Mouse (Mus musculus) liver, embryonic 13.5 days (tissue): ENCODE measurements around the gene Susd3. TPM values are rescaled to one million over a fixed set of nuclear protein-coding genes. Genes with fewer than 3 reads are reported as not detected.

Experiments
- ATAC-seq: fragments of 200-750 bp; cut with Nextera tagmentation; 2 replicates; pipeline ENCODE4 v1.8.0; 2017; ENCODE audit warnings: low read depth, mild to moderate bottlenecking, moderate number of reproducible peaks, moderate library complexity
- DNase-seq: peaks from one replicate; pipeline ENCODE4 v3.0.0; 2022
- H3K27ac ChIP-seq: fragments of 300-500 bp; sonication (generic); 2 replicates; pipeline ENCODE4 v1.5.1; 2015; ENCODE audit warnings: moderate library complexity, mild to moderate bottlenecking, inconsistent platforms
- H3K27me3 ChIP-seq: fragments of 300-500 bp; sonication (generic); 2 replicates; pipeline ENCODE4 v1.6.1; 2015; ENCODE audit warnings: mild to moderate bottlenecking, inconsistent platforms
- H3K36me3 ChIP-seq: fragments of 300-500 bp; sonication (generic); 2 replicates; pipeline ENCODE4 v1.6.1; 2015; ENCODE audit warnings: mild to moderate bottlenecking, inconsistent platforms
- H3K4me1 ChIP-seq: fragments of 300-500 bp; sonication (generic); replicated peaks from 2 replicates; pipeline ENCODE4 v1.6.1; 2015; ENCODE audit warnings: inconsistent platforms
- H3K4me2 ChIP-seq: fragments of 300-500 bp; sonication (generic); 2 replicates; pipeline ENCODE4 v1.6.1; 2015; ENCODE audit warnings: inconsistent platforms, mild to moderate bottlenecking, moderate library complexity
- H3K4me3 ChIP-seq: fragments of 300-500 bp; sonication (generic); replicated peaks from 2 replicates; pipeline ENCODE4 v1.5.1; 2015; ENCODE audit warnings: mild to moderate bottlenecking, inconsistent platforms
- H3K9ac ChIP-seq: fragments of 300-500 bp; sonication (generic); 2 replicates; pipeline ENCODE4 v1.6.1; 2015; ENCODE audit warnings: mild to moderate bottlenecking, inconsistent platforms
- H3K9me3 ChIP-seq: fragments of 300-500 bp; sonication (generic); replicated peaks from 2 replicates; pipeline ENCODE4 v1.6.1; 2016; ENCODE audit warnings: inconsistent platforms
- WGBS: fragments of 180-500 bp; shearing (Covaris S2); methylation state at CpG from one replicate; pipeline ENCODE4 v1.1.7; 2015; ENCODE audit not compliant: insufficient replicate concordance; 5-methylcytosine and 5-hydroxymethylcytosine counted together
- polyA plus RNA-seq: library from polyadenylated mRNA; unstranded; fragments of >200 nt; fragmentation: Nextera tagmentation; extraction: Ambion mirVana; gene quantifications from 2 replicates; pipeline ENCODE4 v1.2.1, GENCODE M21; 2015

Susd3 gene
- polyA plus RNA-seq, 1 experiment from 2014 or later: 1.7 TPM

GRCm38 (mm10) chr13:49245251-49245650, 3.3 kb downstream of the Susd3 start:
- no peak overlapping the region for H3K9ac ChIP-seq
- 53% methylated on average over 4 of the region's 4 CpGs for WGBS
- DNase-seq (no peak), ATAC-seq (no peak)
- H3K27me3 ChIP-seq: peaks cover 33% of the 10 kb centered on the region
- no peak overlapping the region for H3K4me3 ChIP-seq
- no peaks in the 10 kb centered on the region for H3K9me3 ChIP-seq
- no peaks in the 10 kb centered on the region for H3K36me3 ChIP-seq
- H3K4me2 ChIP-seq: no peak overlapping the region
- H3K4me1 ChIP-seq: peaks cover 49% of the 10 kb centered on the region
- H3K27ac ChIP-seq: no peak overlapping the region

- DNase-seq (no peak), ATAC-seq (no peak)
- H3K4me3 ChIP-seq: no peak overlapping the region
- peak overlapping the region; percentile 82 for H3K27ac ChIP-seq
- WGBS: 44% methylated on average over 2 of the region's 2 CpGs
- H3K27me3 ChIP-seq: peaks cover 29% of the 10 kb centered on the region
- H3K4me1 ChIP-seq: peaks cover 51% of the 10 kb centered on the region
- H3K36me3 ChIP-seq: no peaks in the 10 kb centered on the region
- no peak overlapping the region for H3K9ac ChIP-seq
- H3K9me3 ChIP-seq: no peaks in the 10 kb centered on the region
- no peak overlapping the region for H3K4me2 ChIP-seq
These were observed 5.0 kb downstream of the Susd3 start for GRCm38 (mm10) chr13:49243492-49243891.

- peak overlapping the region; percentile 82 for H3K27ac ChIP-seq
- H3K27me3 ChIP-seq: peaks cover 19% of the 10 kb centered on the region
- peak; percentile 48 for DNase-seq
- H3K4me2 ChIP-seq: peak overlapping the region; percentile 33
- no peaks in the 10 kb centered on the region for H3K36me3 ChIP-seq
- no peaks in the 10 kb centered on the region for H3K9me3 ChIP-seq
- H3K9ac ChIP-seq: 0 out of 2 replicates have a peak overlapping the region, but pooled peaks have one; percentile 23
- WGBS: 20% methylated on average over 9 of the region's 9 CpGs
- ATAC-seq: peak; percentile 83
- no peak overlapping the region for H3K4me3 ChIP-seq
- H3K4me1 ChIP-seq: peaks cover 41% of the 10 kb centered on the region
These were observed 6.0 kb downstream of the Susd3 start for GRCm38 (mm10) chr13:49242321-49243065.

DNA sequence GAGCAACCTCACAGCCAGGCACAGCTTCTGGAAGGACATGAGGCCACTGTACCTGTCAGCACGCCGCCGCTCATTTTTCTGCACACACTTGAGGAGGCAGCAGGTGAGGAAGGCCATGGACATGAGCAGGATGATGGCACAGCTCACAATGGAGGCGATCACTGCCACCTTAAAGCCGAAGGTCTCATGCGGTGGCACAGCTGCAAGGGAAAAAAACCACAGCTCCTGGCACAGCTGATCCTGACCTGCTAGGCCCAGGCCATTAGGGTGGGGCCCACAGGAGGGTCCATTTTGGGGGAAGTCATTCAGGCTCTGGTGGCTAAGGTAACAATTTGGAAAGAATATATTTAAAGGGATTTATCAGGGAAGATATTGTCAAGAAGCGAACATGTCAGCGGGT, 9.8 kb downstream of the Susd3 start:
- Histone ChIP-seq H3K36me3 (no peaks in the 10 kb centered on the region), H3K4me2 (no peak overlapping the region), H3K27me3 (no peaks in the 10 kb centered on the region), H3K9me3 (no peaks in the 10 kb centered on the region), H3K4me3 (no peak overlapping the region), H3K4me1 (peaks cover 26% of the 10 kb centered on the region), H3K9ac (no peak overlapping the region), H3K27ac (no peak overlapping the region)
- DNase-seq: no peak
- no peak for ATAC-seq
- 78% methylated on average over 8 of the region's 8 CpGs for WGBS

DNA sequence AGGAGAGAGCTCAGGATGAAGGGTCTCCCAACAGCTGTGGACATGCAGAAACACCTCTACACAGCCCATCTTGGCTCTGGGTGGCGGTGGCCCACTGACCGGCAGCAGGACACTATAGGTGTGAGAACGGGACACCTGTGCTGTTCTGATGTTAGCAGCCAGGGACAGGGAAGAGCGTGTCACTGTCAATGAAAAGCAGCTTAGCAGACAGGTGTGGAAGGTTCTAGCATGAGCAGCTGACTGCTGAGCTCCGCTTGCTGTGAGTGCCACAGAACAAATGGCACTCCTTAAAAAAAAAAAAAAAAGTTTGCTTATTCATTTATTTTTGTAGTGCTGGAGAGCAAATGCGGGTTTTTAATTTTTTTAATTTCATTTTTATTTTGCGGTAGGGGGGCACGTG, 10.9 kb downstream of the Susd3 start:
- no peaks in the 10 kb centered on the region for H3K9me3 ChIP-seq
- H3K4me2 ChIP-seq: no peak overlapping the region
- no peak overlapping the region for H3K27ac ChIP-seq
- H3K27me3 ChIP-seq: no peaks in the 10 kb centered on the region
- no peak for ATAC-seq
- DNase-seq: no peak
- peaks cover 15% of the 10 kb centered on the region for H3K4me1 ChIP-seq
- WGBS: 74% methylated on average over 8 of the region's 8 CpGs
- no peaks in the 10 kb centered on the region for H3K36me3 ChIP-seq
- H3K4me3 ChIP-seq: no peak overlapping the region
- H3K9ac ChIP-seq: no peak overlapping the region

GRCm38 (mm10) chr13:49234711-49235110, 13.8 kb downstream of the Susd3 start:
- H3K9ac ChIP-seq: no peak overlapping the region
- WGBS: 72% methylated on average over 4 of the region's 4 CpGs
- no peak for ATAC-seq

GRCm38 (mm10) chr13:49233792-49234572, 14.5 kb downstream of the Susd3 start:
- DNase-seq (no peak), ATAC-seq (no peak)

More at GRCm38 (mm10) chr13:49234711-49235110, 13.8 kb downstream of the Susd3 start:
- Histone ChIP-seq H3K27ac (no peak overlapping the region), H3K4me2 (no peak overlapping the region), H3K9me3 (no peaks in the 10 kb centered on the region), H3K36me3 (no peaks in the 10 kb centered on the region), H3K4me1 (0 out of 2 replicates have a peak, but pooled peaks cover 2% of the 10 kb centered on the region), H3K27me3 (no peaks in the 10 kb centered on the region), H3K4me3 (no peak overlapping the region)
- no peak for DNase-seq

DNA sequence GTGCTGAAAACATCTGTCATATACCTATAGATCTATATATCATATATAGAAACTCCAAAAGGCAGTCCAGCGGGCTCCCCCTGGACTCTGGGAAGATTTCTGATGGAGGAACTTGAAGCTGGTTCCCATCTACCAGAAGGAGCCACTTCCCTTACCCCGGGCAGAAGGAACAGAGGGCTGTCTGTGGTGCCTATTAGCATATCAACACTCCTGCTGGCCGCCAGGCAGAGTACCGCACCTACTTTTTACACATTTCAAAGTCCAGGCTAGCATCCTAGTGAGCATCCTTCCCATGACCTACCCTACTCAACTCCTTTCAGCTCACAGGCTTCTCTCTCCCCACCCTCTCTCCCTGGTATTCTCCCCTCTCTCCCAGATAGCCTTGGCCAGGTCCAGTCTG, 22.9 kb downstream of the Susd3 start:
- no peak for ATAC-seq

More at GRCm38 (mm10) chr13:49233792-49234572, 14.5 kb downstream of the Susd3 start:
- no peak overlapping the region for H3K9ac ChIP-seq
- WGBS: 80% methylated on average over 8 of the region's 8 CpGs
- no peaks in the 10 kb centered on the region for H3K27me3 ChIP-seq
- 0 out of 2 replicates have a peak, but pooled peaks cover 2% of the 10 kb centered on the region for H3K4me1 ChIP-seq
- H3K4me3 ChIP-seq: no peak overlapping the region
- no peak overlapping the region for H3K27ac ChIP-seq
- no peak overlapping the region for H3K4me2 ChIP-seq
- H3K36me3 ChIP-seq: no peaks in the 10 kb centered on the region
- no peaks in the 10 kb centered on the region for H3K9me3 ChIP-seq

GRCm38 (mm10) chr13:49225159-49225558, 23.3 kb downstream of the Susd3 start:
- WGBS: 58% methylated on average over 3 of the region's 3 CpGs
- Histone ChIP-seq H3K4me3 (no peak overlapping the region), H3K4me1 (0 out of 2 replicates have a peak, but pooled peaks cover 5% of the 10 kb centered on the region), H3K27ac (no peak overlapping the region), H3K9ac (no peak overlapping the region), H3K9me3 (no peaks in the 10 kb centered on the region), H3K27me3 (peaks cover 10% of the 10 kb centered on the region; the same call in 1 of the 2 replicates), H3K4me2 (no peak overlapping the region), H3K36me3 (no peaks in the 10 kb centered on the region)
- DNase-seq (no peak), ATAC-seq (no peak)

More for the DNA sequence above, 22.9 kb downstream of the Susd3 start:
- Histone ChIP-seq H3K4me2 (no peak overlapping the region), H3K4me3 (no peak overlapping the region), H3K27ac (no peak overlapping the region), H3K9me3 (no peaks in the 10 kb centered on the region), H3K27me3 (peaks cover 10% of the 10 kb centered on the region; the same call in 1 of the 2 replicates), H3K4me1 (0 out of 2 replicates have a peak, but pooled peaks cover 5% of the 10 kb centered on the region), H3K36me3 (no peaks in the 10 kb centered on the region), H3K9ac (no peak overlapping the region)
- DNase-seq: no peak
- WGBS: 42% methylated on average over 4 of the region's 4 CpGs

- Histone ChIP-seq H3K27ac (no peak overlapping the region), H3K36me3 (no peaks in the 10 kb centered on the region), H3K9me3 (no peaks in the 10 kb centered on the region), H3K4me1 (0 out of 2 replicates have a peak, but pooled peaks cover 5% of the 10 kb centered on the region), H3K9ac (no peak overlapping the region), H3K4me2 (no peak overlapping the region), H3K27me3 (peaks cover 10% of the 10 kb centered on the region; the same call in 1 of the 2 replicates), H3K4me3 (no peak overlapping the region)
- DNase-seq (no peak), ATAC-seq (no peak)
- 44% methylated on average over 6 of the region's 6 CpGs for WGBS
These were observed 23.8 kb downstream of the Susd3 start for GRCm38 (mm10) chr13:49224729-49225128.

- no peak for ATAC-seq
- 31% methylated on average over 10 of the region's 10 CpGs for WGBS
- no peak overlapping the region for H3K4me2 ChIP-seq
These were observed 24.2 kb downstream of the Susd3 start for GRCm38 (mm10) chr13:49224314-49224713.

More at GRCm38 (mm10) chr13:49224314-49224713, 24.2 kb downstream of the Susd3 start:
- Histone ChIP-seq H3K27me3 (peaks cover 10% of the 10 kb centered on the region; the same call in 1 of the 2 replicates), H3K36me3 (no peaks in the 10 kb centered on the region), H3K9ac (no peak overlapping the region), H3K27ac (no peak overlapping the region), H3K4me1 (0 out of 2 replicates have a peak, but pooled peaks cover 5% of the 10 kb centered on the region), H3K9me3 (no peaks in the 10 kb centered on the region), H3K4me3 (no peak overlapping the region)
- no peak for DNase-seq
